Mouse (Mus musculus) lung, postnatal 0 days (tissue): ENCODE data around the gene Zfp385b. TPM values are rescaled to one million over a fixed set of nuclear protein-coding genes. Genes with fewer than 3 reads are reported as not detected.

Experiments
- ATAC-seq: fragments of 200-750 bp; cut with Nextera tagmentation; 2 replicates; pipeline ENCODE4 v1.8.0; 2017; ENCODE audit warnings: moderate library complexity
- DNase-seq: peaks from one replicate; pipeline ENCODE4 v3.0.0-alpha.2; 2016; ENCODE audit warnings: low spot score
- H3K27ac ChIP-seq: fragments of 300-500 bp; sonication (generic); 2 replicates; pipeline ENCODE4 v1.5.1; 2014; ENCODE audit warnings: antibody characterized with exemption, mild to moderate bottlenecking, low read length, mixed read lengths
- H3K27me3 ChIP-seq: fragments of 300-500 bp; sonication (generic); replicated peaks from 2 replicates; pipeline ENCODE4 v1.6.1; 2014; ENCODE audit warnings: low read length, mixed read lengths; ENCODE audit not compliant: insufficient read depth
- H3K36me3 ChIP-seq: fragments of 300-500 bp; sonication (generic); 2 replicates; pipeline ENCODE4 v1.6.1; 2014; ENCODE audit warnings: low read length, mixed read lengths; ENCODE audit not compliant: insufficient read depth
- H3K4me1 ChIP-seq: fragments of 300-500 bp; sonication (generic); 2 replicates; pipeline ENCODE4 v1.6.1; 2014; ENCODE audit warnings: antibody characterized with exemption, low read depth, low read length, mixed read lengths; ENCODE audit not compliant: insufficient read depth
- H3K4me2 ChIP-seq: fragments of 300-500 bp; sonication (generic); replicated peaks from 2 replicates; pipeline ENCODE4 v1.6.1; 2014; ENCODE audit warnings: low read depth, mild to moderate bottlenecking, low read length, moderate library complexity, mixed read lengths
- H3K4me3 ChIP-seq: fragments of 300-500 bp; sonication (generic); 2 replicates; pipeline ENCODE4 v1.5.1; 2014; ENCODE audit warnings: low read depth, low read length
- H3K9ac ChIP-seq: fragments of 300-500 bp; sonication (generic); replicated peaks from 2 replicates; pipeline ENCODE4 v1.6.1; 2014; ENCODE audit warnings: low read depth, mild to moderate bottlenecking
- H3K9me3 ChIP-seq: fragments of 300-500 bp; sonication (generic); 2 replicates; pipeline ENCODE4 v1.6.1; 2016; ENCODE audit warnings: low read length, mixed read lengths
- CTCF ChIP-seq: IDR thresholded peaks from 2 replicates; pipeline ENCODE4 v1.5.1; 2016; ENCODE audit warnings: antibody characterized with exemption, mild to moderate bottlenecking
- EP300 ChIP-seq: IDR thresholded peaks from 2 replicates; pipeline ENCODE4 v1.6.1; 2016; ENCODE audit warnings: antibody characterized with exemption, mild to moderate bottlenecking, control low read depth
- WGBS: fragments of 180-500 bp; shearing (Covaris S2); extraction: QIAGEN DNeasy Blood & Tissue Kit; methylation state at CpG from one replicate; pipeline ENCODE4 v1.1.7; 2014; 5-methylcytosine and 5-hydroxymethylcytosine counted together
- polyA plus RNA-seq: library from polyadenylated mRNA; unstranded; fragments of >200 nt; fragmentation: Nextera tagmentation; extraction: Ambion mirVana; gene quantifications from 2 replicates; pipeline ENCODE4 v1.2.1, GENCODE M21; 2015

Gene Zfp385b
- polyA plus RNA-seq, 1 experiment from 2014 or later: 13.9 TPM

- no peak overlapping the region for H3K27ac ChIP-seq
- H3K9me3 ChIP-seq: no peaks in the 10 kb centered on the region
- H3K4me3 ChIP-seq: no peak overlapping the region
- H3K27me3 ChIP-seq: peaks cover 19% of the 10 kb centered on the region
- no peaks in the 10 kb centered on the region for H3K36me3 ChIP-seq
- ATAC-seq: no peak
- no peak for TF ChIP-seq CTCF
- peaks cover 3% of the 10 kb centered on the region; the same call in 1 of the 2 replicates for H3K4me1 ChIP-seq
- DNase-seq: no peak
- 76% methylated on average over 8 of the region's 8 CpGs for WGBS
- no peak overlapping the region for H3K9ac ChIP-seq
- H3K4me2 ChIP-seq: no peak overlapping the region
These were observed 4.5 kb downstream of the Zfp385b start for GRCm38 (mm10) chr2:77814896-77815295.

- no peak for DNase-seq
- no peak for ATAC-seq
- WGBS: 65% methylated on average over 3 of the region's 3 CpGs
- no peak overlapping the region for H3K4me3 ChIP-seq
- H3K27me3 ChIP-seq: peaks cover 19% of the 10 kb centered on the region
- no peak overlapping the region for H3K4me2 ChIP-seq
- TF ChIP-seq CTCF (no peak), EP300 (no peak)
- H3K36me3 ChIP-seq: no peaks in the 10 kb centered on the region
- no peak overlapping the region for H3K9ac ChIP-seq
- H3K9me3 ChIP-seq: no peaks in the 10 kb centered on the region
- H3K27ac ChIP-seq: no peak overlapping the region
- H3K4me1 ChIP-seq: peaks cover 3% of the 10 kb centered on the region; the same call in 1 of the 2 replicates
These were observed 6.4 kb downstream of the Zfp385b start for GRCm38 (mm10) chr2:77813029-77813428.

- TF ChIP-seq EP300: no peak
- TF ChIP-seq CTCF: no peak
- H3K4me2 ChIP-seq: no peak overlapping the region
- H3K36me3 ChIP-seq: no peaks in the 10 kb centered on the region
- no peaks in the 10 kb centered on the region for H3K9me3 ChIP-seq
- no peak overlapping the region for H3K9ac ChIP-seq
- WGBS: 92% methylated on average over 5 of the region's 5 CpGs
- DNase-seq (no peak), ATAC-seq (no peak)
- H3K27me3 ChIP-seq: peaks cover 7% of the 10 kb centered on the region
- no peak overlapping the region for H3K4me3 ChIP-seq
- H3K4me1 ChIP-seq: peaks cover 2% of the 10 kb centered on the region; the same call in 1 of the 2 replicates
- no peak overlapping the region for H3K27ac ChIP-seq
These were observed 8.7 kb downstream of the Zfp385b start for GRCm38 (mm10) chr2:77810748-77811147.

GRCm38 (mm10) chr2:77804781-77805180, 14.7 kb downstream of the Zfp385b start:
- H3K9ac ChIP-seq: no peak overlapping the region
- WGBS: 88% methylated on average over 7 of the region's 7 CpGs
- no peak overlapping the region for H3K27ac ChIP-seq
- no peak for DNase-seq
- ATAC-seq: no peak
- H3K36me3 ChIP-seq: no peaks in the 10 kb centered on the region
- H3K27me3 ChIP-seq: no peaks in the 10 kb centered on the region
- H3K4me3 ChIP-seq: no peak overlapping the region
- TF ChIP-seq CTCF (no peak), EP300 (no peak)
- no peak overlapping the region for H3K4me2 ChIP-seq
- no peaks in the 10 kb centered on the region for H3K9me3 ChIP-seq
- no peaks in the 10 kb centered on the region for H3K4me1 ChIP-seq

GRCm38 (mm10) chr2:77802291-77802690, 17.1 kb downstream of the Zfp385b start:
- 82% methylated on average over 3 of the region's 3 CpGs for whole genome bisulfite sequencing
- no peak for TF ChIP-seq EP300
- TF ChIP-seq CTCF: no peak
- ATAC-seq: no peak

GRCm38 (mm10) chr2:77801430-77801829, 18.0 kb downstream of the Zfp385b start:
- H3K4me1 ChIP-seq: no peaks in the 10 kb centered on the region
- no peak overlapping the region for H3K27ac ChIP-seq
- TF ChIP-seq CTCF (no peak), EP300 (no peak)
- 94% methylated on average over 4 of the region's 4 CpGs for WGBS
- no peaks in the 10 kb centered on the region for H3K9me3 ChIP-seq
- H3K4me3 ChIP-seq: no peak overlapping the region
- H3K27me3 ChIP-seq: no peaks in the 10 kb centered on the region
- no peak overlapping the region for H3K9ac ChIP-seq
- H3K4me2 ChIP-seq: no peak overlapping the region
- no peak for DNase-seq
- ATAC-seq: no peak
- H3K36me3 ChIP-seq: no peaks in the 10 kb centered on the region

More at GRCm38 (mm10) chr2:77802291-77802690, 17.1 kb downstream of the Zfp385b start:
- DNase-seq: no peak
- no peaks in the 10 kb centered on the region for H3K27me3 ChIP-seq
- H3K4me1 ChIP-seq: no peaks in the 10 kb centered on the region
- H3K36me3 ChIP-seq: no peaks in the 10 kb centered on the region
- H3K4me2 ChIP-seq: no peak overlapping the region
- H3K9me3 ChIP-seq: no peaks in the 10 kb centered on the region
- no peak overlapping the region for H3K4me3 ChIP-seq
- no peak overlapping the region for H3K9ac ChIP-seq
- no peak overlapping the region for H3K27ac ChIP-seq

GRCm38 (mm10) chr2:77801009-77801408, 18.4 kb downstream of the Zfp385b start:
- Histone ChIP-seq H3K4me2 (no peak overlapping the region), H3K27ac (no peak overlapping the region), H3K4me3 (no peak overlapping the region), H3K27me3 (no peaks in the 10 kb centered on the region), H3K9ac (no peak overlapping the region), H3K36me3 (no peaks in the 10 kb centered on the region), H3K4me1 (no peaks in the 10 kb centered on the region), H3K9me3 (no peaks in the 10 kb centered on the region)
- 87% methylated on average over 5 of the region's 5 CpGs for WGBS
- ATAC-seq (no peak), DNase-seq (no peak)
- TF ChIP-seq CTCF (no peak), EP300 (no peak)
